Mouse (Mus musculus): ENCODE measurements around the gene Carmil1. TPM values are rescaled to one million over a fixed set of nuclear protein-coding genes. Genes with fewer than 3 reads are reported as not detected.

The Carmil1 gene
- total and polyA plus RNA-seq, 3 experiments = 0.15 to 1.2 TPM; not detected in 1

DNA sequence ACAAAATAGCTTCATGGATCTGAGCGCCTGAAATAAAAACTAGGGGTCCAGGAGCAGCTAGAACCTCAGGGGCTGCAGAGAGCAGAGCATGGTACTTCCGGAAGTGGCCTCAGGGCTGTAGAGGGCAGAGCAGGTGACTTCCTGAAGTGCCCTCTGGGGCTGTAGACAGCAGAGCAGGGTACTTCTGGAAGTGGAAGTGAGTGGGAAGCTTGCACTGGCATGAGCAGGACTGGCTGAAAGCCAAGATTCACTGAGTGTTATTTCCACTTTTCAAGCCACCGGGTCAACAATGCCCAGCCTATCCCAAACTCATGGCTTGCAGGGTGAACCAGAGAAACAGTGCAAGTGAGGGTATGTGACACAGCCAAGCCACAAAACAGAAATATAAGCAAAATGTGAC lies 243.1 kb downstream of the Carmil1 start:
- Histone ChIP-seq H3K9ac (ENCODE audit: control insufficient read depth, low read depth, low read length, poor library complexity, severe bottlenecking) (no peak overlapping the region), H3K36me3 (ENCODE audit: control insufficient read depth in 1 of 2, insufficient read depth in 2 of 2, low read length in 2 of 2) (no peaks in the 10 kb centered on the region), H3K27me3 (ENCODE audit: control insufficient read depth in 1 of 2, insufficient read depth in 2 of 2, low read length in 2 of 2) (peaks cover 3 to 4% of the 10 kb centered on the region in 2 experiments; a peak in 3 of 4 replicates), H3K9me3 (replicated peaks; ENCODE audit: insufficient read depth, low read length) (no peaks in the 10 kb centered on the region), H3K27ac (ENCODE audit: control insufficient read depth, low read depth, low read length) (no peak overlapping the region), H3K4me1 (ENCODE audit: control insufficient read depth in 1 of 2, insufficient read depth in 2 of 2, low read length in 2 of 2) (no peaks in the 10 kb centered on the region), H3K79me2 (ENCODE audit: control insufficient read depth, insufficient read depth, low read length, poor library complexity) (no peaks in the 10 kb centered on the region), H3K4me3 (ENCODE audit: control insufficient read depth in 1 of 2, insufficient read depth in 1 of 2, low read depth in 2 of 2, low read length in 2 of 2) (no peak overlapping the region)
- TF ChIP-seq TAL1 (IDR thresholded peaks at IDR 0.05; ENCODE audit: low read length) = no peak
- DNase-seq (ENCODE audit: low read depth, low spot score) = no peak

GRCm38 (mm10) chr13:24036150-24036549 lies 244.4 kb downstream of the Carmil1 start:
- H3K4me1 ChIP-seq (ENCODE audit: control insufficient read depth in 1 of 2, insufficient read depth in 2 of 2, low read length in 2 of 2) = no peaks in the 10 kb centered on the region
- H3K27ac ChIP-seq (ENCODE audit: control insufficient read depth, low read depth, low read length) = no peak overlapping the region
- H3K9me3 ChIP-seq (replicated peaks; ENCODE audit: insufficient read depth, low read length) = no peaks in the 10 kb centered on the region
- H3K79me2 ChIP-seq (ENCODE audit: control insufficient read depth, insufficient read depth, low read length, poor library complexity) = no peaks in the 10 kb centered on the region
- no peak overlapping the region for H3K9ac ChIP-seq (ENCODE audit: control insufficient read depth, low read depth, low read length, poor library complexity, severe bottlenecking)
- no peaks in the 10 kb centered on the region for H3K36me3 ChIP-seq (ENCODE audit: control insufficient read depth in 1 of 2, insufficient read depth in 2 of 2, low read length in 2 of 2)
- H3K4me3 ChIP-seq (ENCODE audit: control insufficient read depth in 1 of 2, insufficient read depth in 1 of 2, low read depth in 2 of 2, low read length in 2 of 2) = no peak overlapping the region
- peaks cover 3 to 4% of the 10 kb centered on the region in 2 experiments; a peak in 3 of 4 replicates for H3K27me3 ChIP-seq (ENCODE audit: control insufficient read depth in 1 of 2, insufficient read depth in 2 of 2, low read length in 2 of 2)
- TF ChIP-seq HCFC1 (IDR thresholded peaks at IDR 0.05; ENCODE audit: low read depth, low read length) (no peak), MYB (IDR thresholded peaks at IDR 0.05; ENCODE audit: low read depth, low read length) (no peak), MAX (IDR thresholded peaks at IDR 0.05; ENCODE audit: low read length) (no peak), TCF12 (IDR thresholded peaks at IDR 0.05; ENCODE audit: low read depth, low read length) (no peak), USF2 (IDR thresholded peaks at IDR 0.05; ENCODE audit: borderline replicate concordance in 1 of 2, insufficient read depth in 1 of 2, low read depth in 1 of 2, low read length in 2 of 2) (no peak), POLR2AphosphoS2 (IDR thresholded peaks at IDR 0.05; ENCODE audit: low read length) (no peak), TBP (IDR thresholded peaks at IDR 0.05; ENCODE audit: low read depth, low read length) (no peak), USF1 (IDR thresholded peaks at IDR 0.05; ENCODE audit: low read depth, low read length) (no peak), E2F4 (IDR thresholded peaks at IDR 0.05; ENCODE audit: borderline replicate concordance, low read depth, low read length) (no peak), RAD21 (IDR thresholded peaks at IDR 0.05; ENCODE audit: low read depth, low read length) (no peak), ZC3H11A (IDR thresholded peaks at IDR 0.05; ENCODE audit: low read depth, low read length) (no peak), GATA1 (IDR thresholded peaks at IDR 0.05; ENCODE audit: low read depth, low read length) (no peak), MAZ (IDR thresholded peaks at IDR 0.05; ENCODE audit: low read depth, low read length) (no peak), SIN3A (IDR thresholded peaks at IDR 0.05; ENCODE audit: low read length) (no peak), KAT2A (conservative IDR thresholded peaks at IDR 0.05; ENCODE audit: low read depth, low read length) (no peak), MAFK (IDR thresholded peaks at IDR 0.05; ENCODE audit: borderline replicate concordance, low read depth, low read length) (no peak), EP300 (IDR thresholded peaks at IDR 0.05; ENCODE audit: low read depth in 1 of 2, low read length in 2 of 2) (no peak), JUND (IDR thresholded peaks at IDR 0.05; ENCODE audit: low read depth, low read length) (no peak), MXI1 (IDR thresholded peaks at IDR 0.05; ENCODE audit: low read depth, low read length) (no peak), ZNF384 (IDR thresholded peaks at IDR 0.05; ENCODE audit: low read depth, low read length) (no peak)
- no peak for DNase-seq (ENCODE audit: low read depth, low spot score)

Data from MEL (cell line).